Mouse (Mus musculus): ENCODE data around the gene Ddr2. TPM values are rescaled to one million over a fixed set of nuclear protein-coding genes. Genes with fewer than 3 reads are reported as not detected.
A peak's percentile ranks its signal among the peaks of the same experiment; 100 is the strongest.
"Not testable (repeated sequence)": the region's sequence is repeated elsewhere in the genome, so short reads cannot be mapped to it uniquely, and the experiment has no call there.

Ddr2 gene
- polyA plus RNA-seq, 1 experiment from 2014 or later = 8.8 TPM

DNA sequence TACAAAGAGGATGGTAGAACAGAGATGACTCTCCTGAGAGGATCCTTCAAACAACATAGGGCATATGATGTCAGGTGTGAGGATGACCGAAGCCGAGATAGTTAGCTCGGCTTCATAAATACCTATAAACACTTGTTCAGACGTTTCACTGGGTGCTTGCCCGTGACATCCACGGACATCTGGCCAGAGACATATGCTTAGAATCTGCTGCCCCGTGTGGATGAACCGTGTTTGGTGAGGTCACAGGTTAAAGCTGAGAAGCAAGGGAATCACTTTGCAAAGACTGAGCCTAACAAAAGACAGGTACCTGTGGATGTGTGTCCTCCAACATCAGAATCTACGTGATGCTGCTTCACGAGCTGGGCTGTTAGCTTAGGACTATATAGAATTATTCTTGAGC lies 1.7 kb upstream of the Ddr2 start:
- no peak for ATAC-seq (ENCODE audit: low FRiP score)
- Histone ChIP-seq H3K4me3 (replicated peaks; ENCODE audit: low read length) (no peak overlapping the region), H3K27me3 (ENCODE audit: control insufficient read depth, insufficient read depth, low read length) (no peaks in the 10 kb centered on the region), H3K4me2 (replicated peaks) (no peak overlapping the region), H3K36me3 (replicated peaks; ENCODE audit: control insufficient read depth, insufficient read depth) (no peaks in the 10 kb centered on the region), H3K4me1 (replicated peaks; ENCODE audit: control insufficient read depth, insufficient read depth, low read length) (no peaks in the 10 kb centered on the region), H3K9ac (no peak overlapping the region), H3K9me3 (ENCODE audit: control insufficient read depth, low read length) (no peaks in the 10 kb centered on the region), H3K27ac (no peak overlapping the region)
- WGBS = 86% methylated on average over 10 of the region's 10 CpGs
- no peak for DNase-seq (ENCODE audit: low spot score)

- DNase-seq (ENCODE audit: low spot score) (no peak), ATAC-seq (ENCODE audit: low FRiP score) (0 out of 2 replicates have a peak, but pooled peaks have one; percentile 14)
- Histone ChIP-seq H3K4me3 (replicated peaks; ENCODE audit: low read length) (no peak overlapping the region), H3K27ac (no peak overlapping the region), H3K4me2 (replicated peaks) (no peak overlapping the region), H3K9me3 (ENCODE audit: control insufficient read depth, low read length) (no peaks in the 10 kb centered on the region), H3K27me3 (ENCODE audit: control insufficient read depth, insufficient read depth, low read length) (no peaks in the 10 kb centered on the region), H3K9ac (no peak overlapping the region), H3K4me1 (replicated peaks; ENCODE audit: control insufficient read depth, insufficient read depth, low read length) (no peaks in the 10 kb centered on the region), H3K36me3 (replicated peaks; ENCODE audit: control insufficient read depth, insufficient read depth) (no peaks in the 10 kb centered on the region)
- WGBS = 81% methylated on average over 16 of the region's 16 CpGs
These were observed 1.2 kb upstream of the Ddr2 start for GRCm38 (mm10) chr1:170111651-170112226.

DNA sequence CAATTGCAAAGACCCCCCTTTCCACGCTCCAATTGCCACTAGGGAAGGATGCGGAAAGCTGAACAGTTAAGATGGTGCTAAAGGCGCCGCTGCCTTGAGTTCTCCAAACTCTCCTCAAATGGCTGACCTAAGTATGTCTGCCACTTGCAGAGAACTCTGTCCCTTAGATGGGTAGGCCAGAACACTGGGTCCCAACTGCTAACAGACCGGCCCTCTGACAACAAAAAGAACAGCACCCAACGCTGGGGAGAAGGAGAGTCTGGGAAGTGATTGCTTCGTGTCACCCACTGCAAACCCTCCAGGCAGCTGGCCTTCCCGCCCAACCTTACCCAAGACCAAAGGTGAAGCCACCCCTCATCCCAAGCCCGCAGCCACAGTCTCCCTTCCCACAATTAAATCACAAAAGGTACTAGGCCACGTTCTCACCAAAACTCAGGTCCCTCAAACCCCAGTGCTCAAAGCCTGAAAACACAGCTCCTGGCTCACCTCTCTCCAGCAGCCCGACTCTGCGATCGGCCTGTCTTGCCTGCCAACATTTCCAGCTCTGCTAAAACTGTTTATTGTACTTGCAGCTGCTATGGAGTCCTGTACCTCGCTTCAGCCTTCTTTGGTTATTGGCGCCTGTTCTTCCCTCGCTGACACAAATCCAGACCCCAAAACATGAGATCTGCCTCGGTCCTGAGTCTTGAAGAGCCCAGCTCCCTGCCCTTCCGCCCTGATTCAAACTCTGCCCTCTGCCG lies 616 bp downstream of the Ddr2 start:
- ATAC-seq (ENCODE audit: low FRiP score) (no peak), DNase-seq (ENCODE audit: low spot score) (no peak)
- Histone ChIP-seq H3K4me3 (replicated peaks; ENCODE audit: low read length) (peak overlapping the region; percentile 6), H3K4me2 (replicated peaks) (peak overlapping the region; percentile 4; the same call in 1 of the 2 replicates), H3K9me3 (ENCODE audit: control insufficient read depth, low read length) (no peaks in the 10 kb centered on the region), H3K36me3 (replicated peaks; ENCODE audit: control insufficient read depth, insufficient read depth) (no peaks in the 10 kb centered on the region), H3K4me1 (replicated peaks; ENCODE audit: control insufficient read depth, insufficient read depth, low read length) (no peaks in the 10 kb centered on the region), H3K27me3 (ENCODE audit: control insufficient read depth, insufficient read depth, low read length) (no peaks in the 10 kb centered on the region), H3K27ac (peak overlapping the region; percentile 52; the same call in 1 of the 2 replicates), H3K9ac (no peak overlapping the region)
- 87% methylated on average over 19 of the region's 19 CpGs for WGBS

- H3K9ac ChIP-seq; ATAC-seq (ENCODE audit: low FRiP score); H3K27ac ChIP-seq; H3K4me1 ChIP-seq (replicated peaks; ENCODE audit: control insufficient read depth, insufficient read depth, low read length); H3K4me3 ChIP-seq (replicated peaks; ENCODE audit: low read length); H3K9me3 ChIP-seq (ENCODE audit: control insufficient read depth, low read length); H3K36me3 ChIP-seq (replicated peaks; ENCODE audit: control insufficient read depth, insufficient read depth); H3K4me2 ChIP-seq (replicated peaks); DNase-seq (ENCODE audit: low spot score); H3K27me3 ChIP-seq (ENCODE audit: control insufficient read depth, insufficient read depth, low read length): not testable (repeated sequence)
- 95% methylated on average over 6 of the region's 6 CpGs for WGBS
These were observed 7.7 kb downstream of the Ddr2 start for GRCm38 (mm10) chr1:170102814-170103213.

DNA sequence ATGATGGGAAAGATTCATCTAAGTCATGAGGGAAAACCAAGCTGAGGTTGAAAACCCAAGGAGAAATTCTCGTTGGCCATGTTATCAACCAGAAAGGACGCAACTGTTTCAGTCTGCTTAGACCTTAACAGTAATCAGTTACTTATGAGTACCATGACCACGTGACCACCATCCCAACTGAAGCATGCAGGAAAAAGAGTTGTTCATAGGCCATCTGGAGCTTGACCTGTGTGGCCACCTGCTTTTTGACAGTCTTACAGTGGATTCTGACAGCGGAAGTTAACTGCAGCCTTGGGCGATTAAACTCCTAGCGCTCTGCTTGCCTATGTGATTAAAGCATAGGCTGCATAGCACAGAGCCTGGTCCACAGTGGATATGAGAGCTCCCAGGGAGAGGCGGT lies 23.9 kb downstream of the Ddr2 start:
- WGBS = 96% methylated on average over 7 of the region's 7 CpGs
- no peak for DNase-seq (ENCODE audit: low spot score)
- no peak overlapping the region for H3K4me3 ChIP-seq (replicated peaks; ENCODE audit: low read length)
- H3K9ac ChIP-seq = no peak overlapping the region
- no peaks in the 10 kb centered on the region for H3K4me1 ChIP-seq (replicated peaks; ENCODE audit: control insufficient read depth, insufficient read depth, low read length)
- H3K36me3 ChIP-seq (replicated peaks; ENCODE audit: control insufficient read depth, insufficient read depth) = no peaks in the 10 kb centered on the region
- H3K27ac ChIP-seq = no peak overlapping the region
- H3K9me3 ChIP-seq (ENCODE audit: control insufficient read depth, low read length) = no peaks in the 10 kb centered on the region
- H3K4me2 ChIP-seq (replicated peaks) = no peak overlapping the region
- no peak for ATAC-seq (ENCODE audit: low FRiP score)
- H3K27me3 ChIP-seq (ENCODE audit: control insufficient read depth, insufficient read depth, low read length) = no peaks in the 10 kb centered on the region

DNA sequence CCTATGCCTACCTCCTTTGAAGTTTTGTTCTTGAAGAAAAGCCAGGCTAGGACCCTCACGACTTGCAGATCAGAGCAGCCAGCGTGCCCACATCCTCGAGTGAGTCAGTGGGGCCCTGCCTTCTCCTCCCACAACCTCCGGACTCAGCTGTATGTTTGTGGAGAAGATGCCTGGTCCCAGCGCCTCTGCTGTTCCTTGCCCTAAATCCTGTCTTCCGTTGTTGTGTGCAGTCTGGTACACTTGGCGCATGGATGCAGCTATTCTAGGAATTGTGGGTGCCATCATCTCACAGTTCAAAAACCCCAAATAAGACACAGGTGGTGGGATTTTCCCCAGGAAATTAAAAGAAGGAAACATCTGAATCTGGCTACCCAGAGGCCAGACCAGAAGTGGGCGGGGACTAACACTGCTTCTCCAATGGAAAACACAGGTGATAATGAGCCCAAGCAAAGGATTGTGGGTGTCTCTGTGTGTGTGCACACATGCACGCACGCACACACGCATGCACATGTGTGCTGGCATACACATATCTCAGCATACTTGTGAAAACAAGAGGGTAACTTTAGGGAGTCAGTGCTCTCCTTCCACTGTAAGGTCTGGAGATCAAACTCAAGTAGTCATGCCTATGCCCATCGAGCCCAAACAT lies 26.3 kb downstream of the Ddr2 start:
- Histone ChIP-seq H3K9me3 (ENCODE audit: control insufficient read depth, low read length) (no peaks in the 10 kb centered on the region), H3K9ac (no peak overlapping the region), H3K4me1 (replicated peaks; ENCODE audit: control insufficient read depth, insufficient read depth, low read length) (no peaks in the 10 kb centered on the region), H3K27ac (no peak overlapping the region), H3K4me2 (replicated peaks) (no peak overlapping the region), H3K4me3 (replicated peaks; ENCODE audit: low read length) (no peak overlapping the region), H3K27me3 (ENCODE audit: control insufficient read depth, insufficient read depth, low read length) (no peaks in the 10 kb centered on the region), H3K36me3 (replicated peaks; ENCODE audit: control insufficient read depth, insufficient read depth) (no peaks in the 10 kb centered on the region)
- DNase-seq (ENCODE audit: low spot score) (no peak), ATAC-seq (ENCODE audit: low FRiP score) (no peak)
- WGBS = 92% methylated on average over 12 of the region's 12 CpGs

- Histone ChIP-seq H3K4me2 (replicated peaks) (no peak overlapping the region), H3K4me3 (replicated peaks; ENCODE audit: low read length) (no peak overlapping the region), H3K36me3 (replicated peaks; ENCODE audit: control insufficient read depth, insufficient read depth) (no peaks in the 10 kb centered on the region), H3K27me3 (ENCODE audit: control insufficient read depth, insufficient read depth, low read length) (no peaks in the 10 kb centered on the region), H3K27ac (no peak overlapping the region), H3K4me1 (replicated peaks; ENCODE audit: control insufficient read depth, insufficient read depth, low read length) (no peaks in the 10 kb centered on the region), H3K9me3 (ENCODE audit: control insufficient read depth, low read length) (no peaks in the 10 kb centered on the region), H3K9ac (no peak overlapping the region)
- DNase-seq (ENCODE audit: low spot score) (no peak), ATAC-seq (ENCODE audit: low FRiP score) (no peak)
- WGBS = 90% methylated on average over 1 of the region's 1 CpGs
These were observed 29.7 kb downstream of the Ddr2 start for GRCm38 (mm10) chr1:170080907-170081306.

- no peak overlapping the region for H3K4me2 ChIP-seq (replicated peaks)
- H3K4me3 ChIP-seq (replicated peaks; ENCODE audit: low read length) = no peak overlapping the region
- 83% methylated on average over 2 of the region's 2 CpGs for WGBS
- DNase-seq (ENCODE audit: low spot score) = no peak
- H3K4me1 ChIP-seq (replicated peaks; ENCODE audit: control insufficient read depth, insufficient read depth, low read length) = no peaks in the 10 kb centered on the region
- H3K27ac ChIP-seq = no peak overlapping the region
- ATAC-seq (ENCODE audit: low FRiP score) = no peak
- no peaks in the 10 kb centered on the region for H3K27me3 ChIP-seq (ENCODE audit: control insufficient read depth, insufficient read depth, low read length)
- no peaks in the 10 kb centered on the region for H3K36me3 ChIP-seq (replicated peaks; ENCODE audit: control insufficient read depth, insufficient read depth)
- no peak overlapping the region for H3K9ac ChIP-seq
- no peaks in the 10 kb centered on the region for H3K9me3 ChIP-seq (ENCODE audit: control insufficient read depth, low read length)
These were observed 31.1 kb downstream of the Ddr2 start for GRCm38 (mm10) chr1:170079465-170079864.

GRCm38 (mm10) chr1:170076339-170076738 lies 34.2 kb downstream of the Ddr2 start:
- Histone ChIP-seq H3K27ac (no peak overlapping the region), H3K9me3 (ENCODE audit: control insufficient read depth, low read length) (no peaks in the 10 kb centered on the region), H3K9ac (no peak overlapping the region), H3K4me3 (replicated peaks; ENCODE audit: low read length) (no peak overlapping the region), H3K4me1 (replicated peaks; ENCODE audit: control insufficient read depth, insufficient read depth, low read length) (no peaks in the 10 kb centered on the region), H3K36me3 (replicated peaks; ENCODE audit: control insufficient read depth, insufficient read depth) (no peaks in the 10 kb centered on the region), H3K4me2 (replicated peaks) (no peak overlapping the region), H3K27me3 (ENCODE audit: control insufficient read depth, insufficient read depth, low read length) (no peaks in the 10 kb centered on the region)
- 83% methylated on average over 5 of the region's 5 CpGs for WGBS
- ATAC-seq (ENCODE audit: low FRiP score) (no peak), DNase-seq (ENCODE audit: low spot score) (no peak)
